Mouse (Mus musculus) heart, postnatal 14 days (tissue): Measurements from ENCODE around the gene D3Ertd254e. TPM values are rescaled to one million over a fixed set of nuclear protein-coding genes. Genes with fewer than 3 reads are reported as not detected.

Source experiments
- DNase-seq, 2 experiments: peaks; one replicate each; pipeline ENCODE4 v3.0.0; 2021 to 2022
- intact Hi-C: fragments of 180-260 bp; cut with DNase I; formaldehyde crosslinking; loops from one replicate; pipeline ENCODE4 v1.15.1; 2025
- total RNA-seq, 2 experiments: library from RNA; stranded (reverse); gene quantifications; 2 replicates each; pipeline ENCODE4 v1.2.3; 2021

Gene D3Ertd254e
- total RNA-seq, 2 experiments from 2014 or later, result 4.3 to 4.4 TPM

GRCm38 (mm10) chr3:36209776-36210555 is 59.1 kb downstream of the D3Ertd254e start:
- peak; percentile 25 to 53 for DNase-seq
- intact Hi-C loops, result loop anchor here (1.0 kb wide), 2 partner anchors 232 to 285 kb away; no protein-coding TSS in a partner anchor

DNA sequence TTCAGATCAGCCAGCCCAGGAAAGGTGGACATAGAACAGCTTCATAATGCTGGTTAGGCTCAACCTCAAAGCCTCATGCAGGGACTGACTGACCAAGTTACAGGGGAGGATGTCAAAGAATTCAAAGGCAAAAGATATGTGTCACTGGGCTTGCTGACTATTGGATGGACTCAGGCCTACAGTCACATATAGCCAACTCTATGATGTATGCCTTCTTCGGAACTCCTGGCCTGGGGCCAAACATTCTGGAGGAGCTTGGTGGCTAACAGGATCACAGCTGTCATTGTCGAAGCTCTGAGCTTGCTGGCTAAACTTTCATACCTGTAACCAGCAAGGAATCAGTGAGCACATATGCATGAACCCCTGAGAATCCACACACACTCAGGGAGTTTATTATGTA is 60.1 kb downstream of the D3Ertd254e start:
- intact Hi-C loops, result loop anchor here (1.0 kb wide), 2 partner anchors 231 to 284 kb away; no protein-coding TSS in a partner anchor
- DNase-seq, result no peak

- intact Hi-C loops, result no loop called here
- no peak for DNase-seq
Observed at GRCm38 (mm10) chr3:36212758-36213157, 61.9 kb downstream of the D3Ertd254e start.

Other genes with a start within 250 kb of the D3Ertd254e start
- gene Dcun1d1, start 213.6 kb upstream of the D3Ertd254e start, total RNA-seq, result 10 to 100 TPM; 61.8 to 64.0 TPM
- 10 to 100 TPM; 58.5 to 68.7 TPM for gene Mccc1, start 150.3 kb upstream of the D3Ertd254e start, total RNA-seq
- not detected for gene Ccdc144b, start 97.5 kb upstream of the D3Ertd254e start, total RNA-seq
- 10 to 100 TPM; 46.8 to 59.2 TPM for gene Acad9, start 85.0 kb upstream of the D3Ertd254e start, total RNA-seq
- gene Qrfpr, start 71.3 kb downstream of the D3Ertd254e start, total RNA-seq, result not detected